Mouse (Mus musculus): ENCODE results near the gene Hkdc1. TPM values are rescaled to one million over a fixed set of nuclear protein-coding genes. Genes with fewer than 3 reads are reported as not detected.

The Hkdc1 gene
- polyA plus RNA-seq, 1 experiment from 2014 or later, result 6.9 TPM

GRCm38 (mm10) chr10:62336601-62337578 is 85.4 kb downstream of the Hkdc1 start:
- H3K4me3 ChIP-seq, result no peak overlapping the region
- H3K9ac ChIP-seq, result peak overlapping the region; percentile 90
- H3K36me3 ChIP-seq, result peaks cover 20% of the 10 kb centered on the region
- no peak for ATAC-seq
- H3K27ac ChIP-seq, result peak overlapping the region; percentile 99
- H3K4me1 ChIP-seq, result peaks cover 93% of the 10 kb centered on the region
- H3K9me3 ChIP-seq (replicated peaks), result no peaks in the 10 kb centered on the region
- peak overlapping the region; percentile 97 for H3K4me2 ChIP-seq
- H3K27me3 ChIP-seq (replicated peaks), result no peaks in the 10 kb centered on the region
- 22% methylated on average over 12 of the region's 12 CpGs for WGBS (ENCODE audit: insufficient replicate concordance)

- ATAC-seq, result no peak
- H3K9me3 ChIP-seq (replicated peaks), result no peaks in the 10 kb centered on the region
- peak overlapping the region; percentile 13; the same call in 1 of the 2 replicates for H3K9ac ChIP-seq
- H3K4me3 ChIP-seq, result peak overlapping the region; percentile 4
- H3K36me3 ChIP-seq, result peaks cover 29% of the 10 kb centered on the region
- H3K27ac ChIP-seq, result peak overlapping the region; percentile 99
- H3K27me3 ChIP-seq (replicated peaks), result no peaks in the 10 kb centered on the region
- WGBS (ENCODE audit: insufficient replicate concordance), result 12% methylated on average over 6 of the region's 6 CpGs
- H3K4me1 ChIP-seq, result peaks cover 94% of the 10 kb centered on the region
- H3K4me2 ChIP-seq, result peak overlapping the region; percentile 97
These were observed 86.9 kb downstream of the Hkdc1 start for GRCm38 (mm10) chr10:62335423-62335776.

GRCm38 (mm10) chr10:62334686-62335422 is 87.4 kb downstream of the Hkdc1 start:
- Histone ChIP-seq H3K27ac (peak overlapping the region; percentile 99), H3K4me1 (peaks cover 99% of the 10 kb centered on the region), H3K4me3 (peak overlapping the region; percentile 4), H3K9ac (peak overlapping the region; percentile 13; the same call in 1 of the 2 replicates), H3K36me3 (peaks cover 34% of the 10 kb centered on the region), H3K27me3 (replicated peaks) (no peaks in the 10 kb centered on the region), H3K4me2 (peak overlapping the region; percentile 97), H3K9me3 (replicated peaks) (no peaks in the 10 kb centered on the region)
- WGBS (ENCODE audit: insufficient replicate concordance), result 47% methylated on average over 20 of the region's 20 CpGs
- ATAC-seq, result 0 out of 2 replicates have a peak, but pooled peaks have one; percentile 24

- Histone ChIP-seq H3K9ac (peak overlapping the region; percentile 71), H3K27ac (peak overlapping the region; percentile 99), H3K4me2 (peak overlapping the region; percentile 82), H3K36me3 (peaks cover 39% of the 10 kb centered on the region), H3K4me3 (peak overlapping the region; percentile 48), H3K9me3 (replicated peaks) (no peaks in the 10 kb centered on the region), H3K4me1 (peaks cover 100% of the 10 kb centered on the region), H3K27me3 (replicated peaks) (no peaks in the 10 kb centered on the region)
- ATAC-seq, result no peak
- WGBS (ENCODE audit: insufficient replicate concordance), result 61% methylated on average over 14 of the region's 14 CpGs
These were observed 89.0 kb downstream of the Hkdc1 start for GRCm38 (mm10) chr10:62333269-62333668.

Other genes starting within 250 kb of the Hkdc1 start
- gene Tspan15, start 191.2 kb downstream of the Hkdc1 start, polyA plus RNA-seq (2016; fragmentation: Nextera tagmentation; extraction: Ambion mirVana), result 8.9 and 11.6 TPM in 2 replicates
- gene Tacr2, start 170.1 kb downstream of the Hkdc1 start, polyA plus RNA-seq (2016; fragmentation: Nextera tagmentation; extraction: Ambion mirVana), result not detected in 2 replicates
- gene Hk1, start 42.6 kb downstream of the Hkdc1 start, polyA plus RNA-seq (2016; fragmentation: Nextera tagmentation; extraction: Ambion mirVana), result 130 and 131 TPM in 2 replicates
- 0.14 and 0.51 TPM in 2 replicates for gene 4930507D05Rik, start 27.0 kb upstream of the Hkdc1 start, polyA plus RNA-seq (2016; fragmentation: Nextera tagmentation; extraction: Ambion mirVana)
- 25.4 and 30.7 TPM in 2 replicates for gene Supv3l1, start 27.2 kb upstream of the Hkdc1 start, polyA plus RNA-seq (2016; fragmentation: Nextera tagmentation; extraction: Ambion mirVana)
- 59.8 and 59.9 TPM in 2 replicates for gene Vps26a, start 64.3 kb upstream of the Hkdc1 start, polyA plus RNA-seq (2016; fragmentation: Nextera tagmentation; extraction: Ambion mirVana)
- 54.4 and 57.7 TPM in 2 replicates for gene Srgn, start 105.0 kb upstream of the Hkdc1 start, polyA plus RNA-seq (2016; fragmentation: Nextera tagmentation; extraction: Ambion mirVana)
- 20.0 and 21.1 TPM in 2 replicates for gene Kif1bp, start 156.0 kb upstream of the Hkdc1 start, polyA plus RNA-seq (2016; fragmentation: Nextera tagmentation; extraction: Ambion mirVana)
- gene Ddx21, start 179.8 kb upstream of the Hkdc1 start, polyA plus RNA-seq (2016; fragmentation: Nextera tagmentation; extraction: Ambion mirVana), result 38.3 and 40.6 TPM in 2 replicates
- gene Ddx50, start 228.7 kb upstream of the Hkdc1 start, polyA plus RNA-seq (2016; fragmentation: Nextera tagmentation; extraction: Ambion mirVana), result 59.0 and 59.4 TPM in 2 replicates

Data from liver, embryonic 12.5 days (tissue).